Mouse (Mus musculus) cerebellum, adult 9-10 months (tissue): ENCODE measurements around the gene Rapgef5.

Experiments
- DNase-seq: peaks from one replicate; pipeline ENCODE4 v3.0.0; 2022

The Rapgef5 gene

GRCm38 (mm10) chr12:117516179-117516578 is at the start of gene Rapgef5:
Gene Rapgef5 (plus strand): TSS chr12:117516479.
- no peak for DNase-seq

DNA sequence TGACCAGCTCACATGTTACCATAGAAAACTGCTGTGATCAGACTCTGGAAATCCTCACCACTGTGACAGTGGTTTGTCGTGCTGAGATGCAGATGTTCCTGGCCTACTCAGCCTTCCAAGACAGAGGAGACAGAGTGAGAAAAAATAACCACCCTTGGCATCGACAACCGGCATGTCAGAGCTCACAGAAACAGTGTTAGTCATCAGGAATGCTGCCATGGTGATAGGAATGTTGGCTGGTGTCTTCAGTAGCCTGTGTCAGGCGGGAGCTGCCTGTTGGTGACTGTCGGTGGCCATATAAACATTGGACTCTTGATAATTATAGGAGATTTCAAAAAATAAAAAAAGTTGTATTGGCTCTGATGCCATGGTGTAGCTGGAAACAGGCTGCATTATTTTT is 48.0 kb upstream of the Rapgef5 start:
- DNase-seq: no peak

- DNase-seq: no peak
Observed at GRCm38 (mm10) chr12:117479014-117479413, 37.3 kb upstream of the Rapgef5 start.

GRCm38 (mm10) chr12:117479680-117480079 is 36.6 kb upstream of the Rapgef5 start:
- DNase-seq: no peak

DNA sequence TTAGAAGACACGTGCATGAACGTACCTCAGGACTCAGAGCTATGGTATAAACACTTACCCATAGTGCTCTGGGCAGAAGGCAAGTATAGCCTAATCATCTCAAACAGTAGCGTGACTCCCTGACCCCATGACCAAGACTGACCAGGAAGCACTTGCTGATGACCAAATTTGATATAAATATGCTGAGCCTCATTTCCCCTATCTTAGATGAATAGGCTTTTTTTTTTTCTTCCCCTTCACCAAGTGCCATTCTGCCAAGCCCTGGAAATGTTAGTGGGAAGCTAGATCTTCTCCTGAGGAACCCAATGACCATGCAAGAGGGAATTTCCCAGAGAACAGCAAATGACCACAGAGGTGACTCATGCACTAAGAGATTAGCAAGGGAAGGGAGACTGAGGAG is 35.3 kb upstream of the Rapgef5 start:
- no peak for DNase-seq

- peak; percentile 3 for DNase-seq
Observed at GRCm38 (mm10) chr12:117482665-117483064, 33.6 kb upstream of the Rapgef5 start.

- DNase-seq: no peak
Observed at GRCm38 (mm10) chr12:117486118-117487057, 29.9 kb upstream of the Rapgef5 start.

DNA sequence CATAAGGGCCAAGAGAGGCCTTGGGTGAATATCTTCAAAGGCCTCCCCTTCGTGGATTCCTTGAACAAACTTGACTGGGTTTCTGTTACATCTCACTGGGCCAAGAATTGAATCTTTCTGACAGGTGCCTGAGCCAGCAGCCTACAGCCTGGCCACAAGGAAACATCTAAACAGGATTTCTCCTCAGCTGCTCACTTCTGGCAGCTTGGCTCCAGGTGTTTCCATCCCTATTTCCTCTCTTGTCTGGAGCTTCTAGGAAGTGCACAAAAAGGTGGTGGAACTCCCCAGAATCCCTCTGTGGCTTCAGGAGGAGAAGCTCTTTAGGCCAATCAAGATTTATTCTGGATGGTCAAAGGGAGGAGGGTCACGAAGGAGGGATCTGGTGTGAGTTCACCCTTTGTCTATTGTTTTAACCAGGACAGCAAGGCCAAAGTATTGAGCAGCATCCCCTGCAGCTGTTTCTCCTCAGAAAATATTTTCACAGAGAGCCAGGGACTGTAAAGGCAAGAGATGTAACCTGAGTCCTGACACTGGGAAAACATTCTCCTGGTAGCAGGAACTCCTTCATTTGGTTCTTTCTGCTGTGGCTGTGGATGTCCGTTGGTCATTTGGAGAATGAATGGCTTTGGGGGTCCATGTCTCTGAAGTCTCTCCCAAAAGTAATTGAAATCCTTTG is 19.6 kb upstream of the Rapgef5 start:
- no peak for DNase-seq

DNA sequence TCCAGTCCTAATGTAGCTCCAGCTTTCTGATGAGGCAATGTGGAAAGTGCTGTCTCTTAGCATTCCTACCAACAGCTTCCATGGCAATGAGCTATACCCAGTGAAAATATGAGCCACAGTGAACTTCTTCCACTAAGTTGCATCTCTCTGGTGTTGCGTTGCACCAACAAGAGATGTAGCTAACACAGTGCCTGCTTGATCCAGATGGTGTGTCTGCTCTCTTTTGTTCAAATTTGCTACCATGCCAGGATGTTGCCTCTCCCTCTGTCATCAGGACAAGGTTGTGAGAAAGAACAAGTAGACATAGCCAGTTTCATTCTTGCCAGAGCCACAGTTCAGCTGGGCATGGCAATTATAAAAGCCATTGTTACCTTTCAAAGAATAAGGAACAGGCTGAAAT is 18.9 kb upstream of the Rapgef5 start:
- no peak for DNase-seq

- no peak for DNase-seq
Observed at GRCm38 (mm10) chr12:117499242-117499641, 17.0 kb upstream of the Rapgef5 start.

- no peak for DNase-seq
Observed at GRCm38 (mm10) chr12:117501180-117501579, 15.1 kb upstream of the Rapgef5 start.

- no peak for DNase-seq
Observed at GRCm38 (mm10) chr12:117502834-117503233, 13.4 kb upstream of the Rapgef5 start.

DNA sequence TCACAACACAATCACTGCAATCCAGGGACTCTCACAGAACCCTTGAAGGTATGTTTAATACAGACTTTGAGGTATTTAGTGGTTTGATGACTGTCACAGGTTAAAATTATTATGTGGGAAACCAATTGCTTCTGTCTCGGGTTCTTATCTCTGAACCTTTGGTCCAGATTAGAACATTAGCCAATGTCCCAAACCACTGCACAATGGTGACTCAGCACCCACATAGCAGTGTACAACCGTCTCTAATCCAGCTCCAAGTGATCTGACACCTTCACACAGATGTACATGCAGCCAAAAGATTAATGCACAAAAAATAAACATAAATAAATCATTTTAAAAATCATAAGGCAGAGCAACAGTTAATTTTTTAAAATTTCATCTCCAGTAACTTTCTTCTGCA is 11.1 kb upstream of the Rapgef5 start:
- no peak for DNase-seq

GRCm38 (mm10) chr12:117507772-117508171 is 8.5 kb upstream of the Rapgef5 start:
- no peak for DNase-seq

DNA sequence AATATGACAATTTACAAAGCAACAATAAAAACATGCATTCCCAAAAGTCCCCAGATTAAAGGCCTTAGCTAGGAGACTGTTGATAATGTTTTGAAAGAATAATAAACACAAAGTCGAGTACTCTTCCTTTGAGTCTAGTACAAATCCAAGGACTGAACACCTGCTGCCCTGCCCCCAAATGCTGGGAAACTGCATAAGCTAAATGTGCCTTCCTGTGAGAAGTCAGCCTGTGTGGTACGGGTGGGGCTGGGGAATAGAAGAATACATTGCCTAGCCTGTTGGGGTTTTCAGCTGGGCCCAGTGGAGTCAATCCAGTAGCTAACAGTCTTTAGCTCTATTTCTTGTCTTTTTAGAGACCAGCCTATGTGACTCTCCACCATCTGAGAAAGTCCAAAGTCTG is 6.4 kb upstream of the Rapgef5 start:
- DNase-seq: no peak

- no peak for DNase-seq
Observed at GRCm38 (mm10) chr12:117512468-117512867, 3.8 kb upstream of the Rapgef5 start.

- DNase-seq: no peak
Observed at GRCm38 (mm10) chr12:117513150-117513932, 2.9 kb upstream of the Rapgef5 start.

- DNase-seq: no peak
Observed at GRCm38 (mm10) chr12:117517275-117517936, 1.1 kb downstream of the Rapgef5 start.

- no peak for DNase-seq
Observed at GRCm38 (mm10) chr12:117524311-117525013, 8.2 kb downstream of the Rapgef5 start.

DNA sequence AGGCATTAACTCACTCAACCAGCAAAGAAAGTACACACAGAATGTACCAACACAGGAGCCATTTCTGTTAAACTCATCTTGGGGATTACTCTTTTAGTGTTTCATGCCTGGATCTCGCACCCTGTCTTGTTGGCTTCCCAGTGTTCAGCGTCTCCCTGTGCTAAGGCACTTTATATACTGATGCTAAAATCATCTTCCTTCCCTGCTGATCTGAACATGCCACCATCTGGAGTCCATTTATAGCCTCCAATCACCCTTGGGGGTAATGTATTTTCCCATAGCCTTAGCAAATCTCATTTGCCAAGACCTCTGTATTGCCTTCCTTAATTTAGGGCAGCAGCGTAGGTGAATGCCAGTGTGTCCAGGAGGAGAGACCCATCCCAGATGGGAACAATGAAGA is 11.6 kb downstream of the Rapgef5 start:
- no peak for DNase-seq

- no peak for DNase-seq
Observed at GRCm38 (mm10) chr12:117528509-117529145, 12.3 kb downstream of the Rapgef5 start.

- no peak for DNase-seq
Observed at GRCm38 (mm10) chr12:117531106-117531505, 14.8 kb downstream of the Rapgef5 start.
